ENCODE assay signal across 27 mouse cellular contexts in the genomic region with DNA sequence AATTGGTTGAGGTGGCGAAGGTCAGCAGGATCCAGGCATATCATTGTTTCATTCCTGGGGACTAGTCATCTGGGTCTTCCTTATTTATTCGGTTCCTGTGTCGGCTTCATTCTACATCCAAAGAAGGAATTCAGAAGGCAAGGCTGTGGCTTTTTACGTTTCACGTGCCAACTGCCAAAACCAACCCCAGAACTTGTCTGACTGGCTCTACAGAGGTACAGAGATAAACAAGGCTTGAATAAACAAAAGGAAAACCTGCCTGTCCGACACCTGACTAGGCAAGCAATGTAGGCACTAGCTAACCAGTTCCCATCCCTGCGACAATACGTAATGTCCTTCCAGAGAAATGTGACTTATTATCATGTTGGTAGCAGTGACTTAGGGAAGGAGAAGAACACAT. TPM values are rescaled to one million over a fixed set of nuclear protein-coding genes. Genes with fewer than 3 reads are reported as not detected.
DNase-seq lines count a peak whose midpoint lies in the region; ATAC-seq and TF ChIP-seq lines count a peak whose summit lies in the region.
"Had no signal": no experiment of that assay in that cellular context is flagged by ENCODE, and none has a peak within 500 bp of the region (broad histone marks: within the 10 kb centered on the region; RNA-seq: fewer than 3 reads in every experiment).

No protein-coding gene starts in this region.

- H3K27me3 ChIP-seq in intestine, embryonic 15.5 days (replicated peaks) = no peaks in the 10 kb centered on the region
- H3K27me3 ChIP-seq in intestine, postnatal 0 days (replicated peaks; ENCODE audit: control insufficient read depth, insufficient read depth, low read length) = no peaks in the 10 kb centered on the region
- no peaks in the 10 kb centered on the region for H3K27me3 ChIP-seq in lung, postnatal 0 days (replicated peaks; ENCODE audit: insufficient read depth, low read length)
- H3K27me3 ChIP-seq in stomach, postnatal 0 days (ENCODE audit: control insufficient read depth, insufficient read depth, low read length) = no peaks in the 10 kb centered on the region
- H3K27me3 ChIP-seq in hindbrain, embryonic 14.5 days (ENCODE audit: control insufficient read depth, insufficient read depth, low read length) = no peaks in the 10 kb centered on the region
- H3K27me3 ChIP-seq: embryonic facial prominence, embryonic 13.5 days; forebrain, embryonic 15.5 days; midbrain, embryonic 12.5 days; Patski had no signal

- no peaks in the 10 kb centered on the region for H3K36me3 ChIP-seq in intestine, embryonic 15.5 days
- H3K36me3 ChIP-seq in intestine, postnatal 0 days (ENCODE audit: control insufficient read depth, insufficient read depth) = no peaks in the 10 kb centered on the region
- H3K36me3 ChIP-seq in lung, postnatal 0 days (ENCODE audit: insufficient read depth, low read length) = no peaks in the 10 kb centered on the region
- H3K36me3 ChIP-seq in stomach, postnatal 0 days (ENCODE audit: control insufficient read depth, insufficient read depth, low read length) = no peaks in the 10 kb centered on the region
- no peaks in the 10 kb centered on the region for H3K36me3 ChIP-seq in hindbrain, embryonic 14.5 days (replicated peaks; ENCODE audit: control insufficient read depth, insufficient read depth)
- H3K36me3 ChIP-seq: embryonic facial prominence, embryonic 13.5 days; forebrain, embryonic 15.5 days; heart, embryonic 10.5 days; hindbrain, embryonic 10.5 days; midbrain, embryonic 12.5 days had no signal

- TF ChIP-seq EP300 in lung, postnatal 0 days (IDR thresholded peaks at IDR 0.05) = peak; percentile 32; the same call in 1 of the 2 replicates
- TF ChIP-seq EP300 in stomach, postnatal 0 days (optimal IDR thresholded peaks at IDR 0.05) = peak; percentile 88

- H3K9ac ChIP-seq in intestine, embryonic 15.5 days = no peak overlapping the region
- H3K9ac ChIP-seq in intestine, postnatal 0 days (ENCODE audit: low read depth, low read length) = no peak overlapping the region
- no peak overlapping the region for H3K9ac ChIP-seq in lung, postnatal 0 days (replicated peaks; ENCODE audit: low read depth)
- no peak overlapping the region for H3K9ac ChIP-seq in stomach, postnatal 0 days (ENCODE audit: low read length)
- H3K9ac ChIP-seq in hindbrain, embryonic 14.5 days = no peak overlapping the region
- H3K9ac ChIP-seq: embryonic facial prominence, embryonic 13.5 days; forebrain, embryonic 15.5 days; liver, embryonic 14.5 days; midbrain, embryonic 12.5 days had no signal

- H3K27ac ChIP-seq in intestine, embryonic 15.5 days = no peak overlapping the region
- H3K27ac ChIP-seq in intestine, postnatal 0 days (ENCODE audit: low read depth, low read length) = no peak overlapping the region
- no peak overlapping the region for H3K27ac ChIP-seq in lung, postnatal 0 days (ENCODE audit: low read length)
- peak overlapping the region; percentile 69 for H3K27ac ChIP-seq in stomach, postnatal 0 days (replicated peaks)
- no peak overlapping the region for H3K27ac ChIP-seq in hindbrain, embryonic 14.5 days
- H3K27ac ChIP-seq: embryonic facial prominence, embryonic 13.5 days; forebrain, embryonic 15.5 days; heart, embryonic 10.5 days; hindbrain, embryonic 10.5 days; layer of hippocampus, adult 2 months; liver, embryonic 14.5 days; midbrain, embryonic 12.5 days had no signal

- ATAC-seq in intestine, embryonic 15.5 days = peak; percentile 58; the same call in 1 of the 2 replicates
- ATAC-seq in intestine, postnatal 0 days = no peak
- ATAC-seq in lung, postnatal 0 days = peak; percentile 41; the same call in 1 of the 2 replicates
- peak; percentile 88 for ATAC-seq in stomach, postnatal 0 days (ENCODE audit: low FRiP score, low TSS enrichment)
- no peak for ATAC-seq in hindbrain, embryonic 14.5 days (ENCODE audit: low FRiP score)
- ATAC-seq: CD4-positive, CD25-positive, alpha-beta regulatory T cell, adult 4 months; forebrain, embryonic 15.5 days; Patski had no signal

- H3K4me3 ChIP-seq in intestine, embryonic 15.5 days (replicated peaks) = no peak overlapping the region
- H3K4me3 ChIP-seq in intestine, postnatal 0 days (ENCODE audit: low read depth, low read length) = no peak overlapping the region
- no peak overlapping the region for H3K4me3 ChIP-seq in lung, postnatal 0 days (ENCODE audit: low read depth, low read length)
- H3K4me3 ChIP-seq in stomach, postnatal 0 days (ENCODE audit: low read depth, low read length) = no peak overlapping the region
- H3K4me3 ChIP-seq in hindbrain, embryonic 14.5 days (replicated peaks; ENCODE audit: low read length) = no peak overlapping the region
- H3K4me3 ChIP-seq: embryonic facial prominence, embryonic 13.5 days; forebrain, embryonic 15.5 days; heart, embryonic 10.5 days; hindbrain, embryonic 10.5 days; layer of hippocampus, adult 2 months; midbrain, embryonic 12.5 days had no signal

- TF ChIP-seq CTCF in intestine, postnatal 0 days (IDR thresholded peaks at IDR 0.05; ENCODE audit: low read depth) = no peak
- TF ChIP-seq CTCF in lung, postnatal 0 days (IDR thresholded peaks at IDR 0.05) = no peak
- TF ChIP-seq CTCF in stomach, postnatal 0 days (IDR thresholded peaks at IDR 0.05; ENCODE audit: low read depth) = no peak

- peak; percentile 71 for DNase-seq in urinary bladder, postnatal 14 days (ENCODE audit: low spot score)
- DNase-seq in urinary bladder, postnatal 4 days (ENCODE audit: low spot score in 2 of 2) = no peak
- DNase-seq in lung, postnatal 0 days (ENCODE audit: low spot score) = peak; percentile 19
- DNase-seq in stomach, postnatal 0 days (ENCODE audit: low spot score) = peak; percentile 67
- no peak for DNase-seq in hindbrain, embryonic 14.5 days (ENCODE audit: low spot score)
- DNase-seq in left cerebral cortex, adult 11 months (ENCODE audit: low spot score) = no peak
- DNase-seq: adrenal gland, adult 8-10 months; cerebellum, adult 9-11 months; layer of hippocampus, postnatal 36 days; retina, postnatal 1 day had no signal

- H3K9me3 ChIP-seq in intestine, embryonic 15.5 days = no peaks in the 10 kb centered on the region
- no peaks in the 10 kb centered on the region for H3K9me3 ChIP-seq in intestine, postnatal 0 days (ENCODE audit: control insufficient read depth)
- H3K9me3 ChIP-seq in lung, postnatal 0 days (ENCODE audit: low read length) = no peaks in the 10 kb centered on the region
- H3K9me3 ChIP-seq in stomach, postnatal 0 days (ENCODE audit: control insufficient read depth, low read length) = no peaks in the 10 kb centered on the region
- H3K9me3 ChIP-seq in hindbrain, embryonic 14.5 days (ENCODE audit: control insufficient read depth, low read length) = no peaks in the 10 kb centered on the region
- H3K9me3 ChIP-seq: embryonic facial prominence, embryonic 13.5 days; forebrain, embryonic 15.5 days; heart, embryonic 10.5 days; hindbrain, embryonic 10.5 days; midbrain, embryonic 12.5 days had no signal

- WGBS in intestine, embryonic 15.5 days = 58% methylated on average over 8 of the region's 8 CpGs
- 54% methylated on average over 8 of the region's 8 CpGs for WGBS in intestine, postnatal 0 days
- 53% methylated on average over 8 of the region's 8 CpGs for WGBS in lung, postnatal 0 days
- 53% methylated on average over 8 of the region's 8 CpGs for WGBS in stomach, postnatal 0 days
- 90% methylated on average over 8 of the region's 8 CpGs for WGBS in hindbrain, embryonic 14.5 days

- H3K4me2 ChIP-seq in intestine, embryonic 15.5 days (replicated peaks) = no peak overlapping the region
- H3K4me2 ChIP-seq in intestine, postnatal 0 days (replicated peaks; ENCODE audit: low read depth) = no peak overlapping the region
- H3K4me2 ChIP-seq in lung, postnatal 0 days (replicated peaks; ENCODE audit: low read depth, low read length) = no peak overlapping the region
- H3K4me2 ChIP-seq in stomach, postnatal 0 days (replicated peaks; ENCODE audit: low read depth) = no peak overlapping the region
- H3K4me2 ChIP-seq in hindbrain, embryonic 14.5 days (replicated peaks) = no peak overlapping the region
- H3K4me2 ChIP-seq: embryonic facial prominence, embryonic 13.5 days; forebrain, embryonic 15.5 days; midbrain, embryonic 12.5 days had no signal

- H3K4me1 ChIP-seq in intestine, embryonic 15.5 days (replicated peaks) = no peaks in the 10 kb centered on the region
- H3K4me1 ChIP-seq in intestine, postnatal 0 days (replicated peaks; ENCODE audit: control insufficient read depth, insufficient read depth, low read length) = no peaks in the 10 kb centered on the region
- H3K4me1 ChIP-seq in lung, postnatal 0 days (ENCODE audit: insufficient read depth, low read depth, low read length) = no peaks in the 10 kb centered on the region
- H3K4me1 ChIP-seq in stomach, postnatal 0 days (replicated peaks; ENCODE audit: control insufficient read depth, insufficient read depth) = no peaks in the 10 kb centered on the region
- no peaks in the 10 kb centered on the region for H3K4me1 ChIP-seq in hindbrain, embryonic 14.5 days (replicated peaks; ENCODE audit: control insufficient read depth, insufficient read depth, low read length)
- H3K4me1 ChIP-seq: embryonic facial prominence, embryonic 13.5 days; forebrain, embryonic 15.5 days; heart, embryonic 10.5 days; hindbrain, embryonic 10.5 days; midbrain, embryonic 12.5 days had no signal

RNA-seq across cellular contexts. Expression of a gene that starts 7.0 kb away (rescaled TPM):
- not detected in 2 replicates for polyA plus RNA-seq in intestine, embryonic 15.5 days (2015; fragmentation: Nextera tagmentation; extraction: Ambion mirVana)
- not detected in 2 replicates for polyA plus RNA-seq in intestine, postnatal 0 days (2015; fragmentation: Nextera tagmentation; extraction: Ambion mirVana)
- polyA plus RNA-seq in lung, postnatal 0 days (2015; fragmentation: Nextera tagmentation; extraction: Ambion mirVana) = not detected in 2 replicates
- 0.07 TPM in 1 of 2 replicates, not detected in the other for polyA plus RNA-seq in stomach, postnatal 0 days (2015; fragmentation: Nextera tagmentation; extraction: Ambion mirVana)
- not detected in 2 replicates for polyA plus RNA-seq in hindbrain, embryonic 14.5 days (2014; fragmentation: Nextera tagmentation; extraction: Ambion mirVana)
- polyA plus RNA-seq: brain, embryonic 14.5 days; CD4-positive, CD25-positive, alpha-beta regulatory T cell, adult 4 months; cortical plate, adult 2 months; embryonic facial prominence, embryonic 13.5 days; forebrain, embryonic 15.5 days; heart, embryonic 10.5 days; heart, postnatal 0 days; hindbrain, embryonic 10.5 days; intestine, embryonic 14.5 days; limb, embryonic 14.5 days; liver, embryonic 14.5 days; midbrain, embryonic 12.5 days; neural tube, embryonic 11.5 days had no signal

RNA-seq across cellular contexts. Expression of a gene that starts 21.2 kb away (rescaled TPM):
- 12.2 and 13.1 TPM in 2 replicates for polyA plus RNA-seq in intestine, embryonic 15.5 days (2015; fragmentation: Nextera tagmentation; extraction: Ambion mirVana)
- 8.0 and 9.9 TPM in 2 replicates for polyA plus RNA-seq in intestine, postnatal 0 days (2015; fragmentation: Nextera tagmentation; extraction: Ambion mirVana)
- 8.2 and 9.7 TPM in 2 replicates for polyA plus RNA-seq in lung, postnatal 0 days (2015; fragmentation: Nextera tagmentation; extraction: Ambion mirVana)
- 204 and 221 TPM in 2 replicates for polyA plus RNA-seq in stomach, postnatal 0 days (2015; fragmentation: Nextera tagmentation; extraction: Ambion mirVana)
- 0.32 TPM in 1 of 2 replicates, not detected in the other for polyA plus RNA-seq in hindbrain, embryonic 14.5 days (2014; fragmentation: Nextera tagmentation; extraction: Ambion mirVana)
- polyA plus RNA-seq: brain, embryonic 14.5 days; CD4-positive, CD25-positive, alpha-beta regulatory T cell, adult 4 months; cortical plate, adult 2 months; hindbrain, embryonic 10.5 days; midbrain, embryonic 12.5 days; neural tube, embryonic 11.5 days had no signal

RNA-seq across cellular contexts. Expression of a gene that starts 28.9 kb away (rescaled TPM):
- polyA plus RNA-seq in intestine, embryonic 15.5 days (2015; fragmentation: Nextera tagmentation; extraction: Ambion mirVana) = not detected in 2 replicates
- polyA plus RNA-seq in intestine, postnatal 0 days (2015; fragmentation: Nextera tagmentation; extraction: Ambion mirVana) = not detected in 2 replicates
- not detected in 2 replicates for polyA plus RNA-seq in lung, postnatal 0 days (2015; fragmentation: Nextera tagmentation; extraction: Ambion mirVana)
- polyA plus RNA-seq in stomach, postnatal 0 days (2015; fragmentation: Nextera tagmentation; extraction: Ambion mirVana) = not detected in 2 replicates
- not detected in 2 replicates for polyA plus RNA-seq in hindbrain, embryonic 14.5 days (2014; fragmentation: Nextera tagmentation; extraction: Ambion mirVana)
- polyA plus RNA-seq: brain, embryonic 14.5 days; CD4-positive, CD25-positive, alpha-beta regulatory T cell, adult 4 months; cortical plate, adult 2 months; embryonic facial prominence, embryonic 13.5 days; forebrain, embryonic 15.5 days; heart, embryonic 10.5 days; heart, postnatal 0 days; hindbrain, embryonic 10.5 days; intestine, embryonic 14.5 days; limb, embryonic 14.5 days; liver, embryonic 14.5 days; midbrain, embryonic 12.5 days; neural tube, embryonic 11.5 days; Patski had no signal

RNA-seq across cellular contexts. Expression of a gene that starts 36.6 kb away (rescaled TPM):
- not detected in 2 replicates for polyA plus RNA-seq in intestine, embryonic 15.5 days (2015; fragmentation: Nextera tagmentation; extraction: Ambion mirVana)
- not detected in 2 replicates for polyA plus RNA-seq in intestine, postnatal 0 days (2015; fragmentation: Nextera tagmentation; extraction: Ambion mirVana)
- polyA plus RNA-seq in lung, postnatal 0 days (2015; fragmentation: Nextera tagmentation; extraction: Ambion mirVana) = not detected in 2 replicates
- not detected in 2 replicates for polyA plus RNA-seq in stomach, postnatal 0 days (2015; fragmentation: Nextera tagmentation; extraction: Ambion mirVana)
- not detected in 2 replicates for polyA plus RNA-seq in hindbrain, embryonic 14.5 days (2014; fragmentation: Nextera tagmentation; extraction: Ambion mirVana)
- polyA plus RNA-seq: brain, embryonic 14.5 days; CD4-positive, CD25-positive, alpha-beta regulatory T cell, adult 4 months; cortical plate, adult 2 months; embryonic facial prominence, embryonic 13.5 days; forebrain, embryonic 15.5 days; heart, embryonic 10.5 days; heart, postnatal 0 days; hindbrain, embryonic 10.5 days; intestine, embryonic 14.5 days; liver, embryonic 14.5 days; midbrain, embryonic 12.5 days; neural tube, embryonic 11.5 days; Patski had no signal

RNA-seq across cellular contexts. Expression of a gene that starts 42.6 kb away (rescaled TPM):
- not detected in 2 replicates for polyA plus RNA-seq in intestine, embryonic 15.5 days (2015; fragmentation: Nextera tagmentation; extraction: Ambion mirVana)
- polyA plus RNA-seq in intestine, postnatal 0 days (2015; fragmentation: Nextera tagmentation; extraction: Ambion mirVana) = not detected in 2 replicates
- not detected in 2 replicates for polyA plus RNA-seq in lung, postnatal 0 days (2015; fragmentation: Nextera tagmentation; extraction: Ambion mirVana)
- polyA plus RNA-seq in stomach, postnatal 0 days (2015; fragmentation: Nextera tagmentation; extraction: Ambion mirVana) = 0.19 and 0.34 TPM in 2 replicates
- polyA plus RNA-seq in hindbrain, embryonic 14.5 days (2014; fragmentation: Nextera tagmentation; extraction: Ambion mirVana) = not detected in 2 replicates
- polyA plus RNA-seq: brain, embryonic 14.5 days; CD4-positive, CD25-positive, alpha-beta regulatory T cell, adult 4 months; cortical plate, adult 2 months; embryonic facial prominence, embryonic 13.5 days; forebrain, embryonic 15.5 days; heart, embryonic 10.5 days; heart, postnatal 0 days; hindbrain, embryonic 10.5 days; intestine, embryonic 14.5 days; limb, embryonic 14.5 days; liver, embryonic 14.5 days; midbrain, embryonic 12.5 days; neural tube, embryonic 11.5 days; Patski had no signal

Comparison
In these comparisons a context has a peak if more than half of its experiments do, and no peak if none do; other contexts are left out.
1. ATAC-seq: peak in intestine, embryonic 15.5 days (single experiment), lung, postnatal 0 days (single experiment) and stomach, postnatal 0 days (single experiment); none in intestine, postnatal 0 days (single experiment) and hindbrain, embryonic 14.5 days (single experiment).
2. DNase-seq: peak in urinary bladder, postnatal 14 days (single experiment), lung, postnatal 0 days (single experiment) and stomach, postnatal 0 days (single experiment); none in urinary bladder, postnatal 4 days (0 of 2), hindbrain, embryonic 14.5 days (single experiment) and left cerebral cortex, adult 11 months (single experiment).
3. RNA of a gene that starts 21.2 kb away (polyA plus RNA-seq): 204 to 221 TPM in stomach, postnatal 0 days; 12.2 to 13.1 TPM in intestine, embryonic 15.5 days, 8.2 to 9.7 TPM in lung, postnatal 0 days, 8.0 to 9.9 TPM in intestine, postnatal 0 days and 0.32 TPM in hindbrain, embryonic 14.5 days; every median in the first group is over 10 times any median in the second.